Mouse (Mus musculus): ENCODE results near the gene Rngtt.
"Not testable (repeated sequence)": the region's sequence is repeated elsewhere in the genome, so short reads cannot be mapped to it uniquely, and the experiment has no call there.

The Rngtt gene

GRCm38 (mm10) chr4:33310840-33311437, 828 bp downstream of the Rngtt start:
- no peak for DNase-seq (ENCODE audit: low read depth, low spot score)

GRCm38 (mm10) chr4:33314150-33314549, 4.0 kb downstream of the Rngtt start:
- not testable (repeated sequence) for DNase-seq (ENCODE audit: low read depth, low spot score)

DNA sequence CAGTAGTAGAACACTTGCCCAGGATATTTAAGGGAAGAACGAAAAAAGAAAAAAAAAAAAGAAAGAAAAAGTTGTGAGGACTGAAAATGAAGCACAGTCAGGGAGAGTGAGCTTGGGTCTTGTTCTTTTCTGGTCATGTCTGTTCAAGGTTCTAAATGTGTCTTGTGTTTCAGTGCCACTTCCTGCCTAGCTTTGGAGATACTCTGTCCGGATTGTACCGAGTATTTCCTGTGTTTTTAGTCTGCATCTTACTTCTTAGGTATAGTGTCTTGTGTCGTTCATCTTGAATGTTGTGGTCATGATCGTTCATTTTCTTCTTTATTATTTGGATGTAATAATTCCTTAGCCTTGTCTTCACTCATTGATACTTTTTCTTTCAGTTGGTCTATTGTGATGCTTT, 5.7 kb downstream of the Rngtt start:
- no peak for DNase-seq (ENCODE audit: low read depth, low spot score)

GRCm38 (mm10) chr4:33331147-33331546, 21.0 kb downstream of the Rngtt start:
- no peak for DNase-seq (ENCODE audit: low read depth, low spot score)

- DNase-seq (ENCODE audit: low read depth, low spot score) = no peak
These were observed 22.9 kb downstream of the Rngtt start for GRCm38 (mm10) chr4:33332956-33333455.

- DNase-seq (ENCODE audit: low read depth, low spot score) = peak; percentile 11
These were observed 27.9 kb downstream of the Rngtt start for GRCm38 (mm10) chr4:33337999-33338398.

DNA sequence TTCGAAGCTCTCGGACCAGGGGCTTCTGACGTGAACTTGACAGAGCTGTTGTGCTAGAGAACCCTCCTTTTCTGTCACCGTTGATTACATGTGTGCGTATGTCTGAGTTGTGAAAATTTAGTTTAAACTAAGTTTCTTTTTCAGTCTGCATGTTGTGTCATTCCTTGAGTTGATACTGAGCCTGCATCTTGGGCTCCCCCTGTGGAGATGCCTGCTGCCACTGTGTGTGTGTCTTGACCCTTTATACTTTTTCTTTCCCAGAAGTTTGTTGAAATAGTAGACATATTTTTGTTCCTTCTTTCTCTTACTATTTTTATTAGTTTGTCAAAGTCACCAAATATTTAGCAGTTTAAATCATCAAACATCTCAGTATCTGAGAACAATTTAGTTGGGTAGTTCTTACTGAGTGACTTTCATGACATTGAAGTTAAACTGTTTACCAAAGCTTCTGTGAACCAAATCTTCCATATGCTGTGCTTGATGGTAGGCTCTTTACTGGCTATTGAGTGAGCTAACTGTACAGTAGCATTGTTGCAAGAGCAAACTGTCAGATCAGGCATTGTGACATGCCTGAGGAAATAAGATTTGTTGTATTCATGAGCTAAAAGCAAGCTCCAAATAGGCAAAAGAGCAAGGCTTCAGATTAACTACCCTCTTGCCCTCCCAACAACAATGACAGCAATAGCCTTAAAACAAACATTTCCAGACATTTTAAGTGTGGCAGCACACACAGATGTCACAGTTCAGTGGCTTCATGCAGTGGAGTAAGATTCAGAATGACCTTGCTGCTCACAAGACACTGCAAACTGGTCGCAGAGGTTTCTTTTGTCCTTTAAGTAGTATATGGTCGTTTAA, 33.0 kb downstream of the Rngtt start:
- no peak for DNase-seq (ENCODE audit: low read depth, low spot score)

- peak; percentile 1 for DNase-seq (ENCODE audit: low read depth, low spot score)
These were observed 33.6 kb downstream of the Rngtt start for GRCm38 (mm10) chr4:33343732-33344057.

- no peak for DNase-seq (ENCODE audit: low read depth, low spot score)
These were observed 53.3 kb downstream of the Rngtt start for GRCm38 (mm10) chr4:33363451-33363850.

DNA sequence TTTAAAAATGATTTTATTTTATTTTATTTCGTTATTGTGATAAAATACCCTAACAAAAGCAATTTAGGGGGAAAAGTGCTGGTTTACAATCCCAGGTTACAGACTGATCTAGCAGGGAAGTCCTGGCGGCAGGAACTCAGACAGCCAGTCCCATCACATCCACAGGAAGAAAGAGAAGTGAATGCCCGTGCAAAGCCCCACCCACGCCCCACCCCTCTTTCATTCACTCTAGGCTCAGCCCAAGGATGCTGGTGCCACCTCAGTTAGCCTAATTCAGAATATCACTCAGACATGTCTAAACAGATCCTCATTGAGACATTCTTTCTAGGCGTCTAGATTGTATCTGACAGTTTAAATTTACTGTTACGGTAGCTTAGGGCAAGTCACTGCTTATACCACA, 64.8 kb downstream of the Rngtt start:
- DNase-seq (ENCODE audit: low read depth, low spot score) = no peak

DNA sequence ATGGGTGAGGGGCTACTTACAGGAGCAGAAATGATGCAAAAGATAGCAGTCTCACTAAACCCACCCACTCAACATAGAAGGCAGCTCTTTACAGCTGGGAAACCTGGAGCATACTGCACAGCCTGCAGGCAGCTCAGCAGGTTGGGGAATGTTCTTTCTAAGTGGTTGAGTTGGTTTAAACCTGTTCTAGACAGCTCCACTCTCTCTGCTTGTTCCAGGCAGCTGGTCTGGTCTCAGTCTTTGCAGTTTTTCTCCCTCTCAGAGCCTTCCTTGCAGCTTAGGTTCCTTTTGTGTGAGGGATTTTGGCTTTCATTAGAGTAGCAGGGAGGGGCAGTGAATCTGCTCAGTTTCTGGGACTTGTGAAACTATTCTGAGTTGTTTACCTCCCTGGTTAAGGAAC, 67.5 kb downstream of the Rngtt start:
- DNase-seq (ENCODE audit: low read depth, low spot score) = no peak

- no peak for DNase-seq (ENCODE audit: low read depth, low spot score)
These were observed 68.8 kb downstream of the Rngtt start for GRCm38 (mm10) chr4:33378894-33379293.

GRCm38 (mm10) chr4:33388899-33389298, 78.8 kb downstream of the Rngtt start:
- no peak for DNase-seq (ENCODE audit: low read depth, low spot score)

GRCm38 (mm10) chr4:33390660-33391059, 80.5 kb downstream of the Rngtt start:
- DNase-seq (ENCODE audit: low read depth, low spot score) = no peak

DNA sequence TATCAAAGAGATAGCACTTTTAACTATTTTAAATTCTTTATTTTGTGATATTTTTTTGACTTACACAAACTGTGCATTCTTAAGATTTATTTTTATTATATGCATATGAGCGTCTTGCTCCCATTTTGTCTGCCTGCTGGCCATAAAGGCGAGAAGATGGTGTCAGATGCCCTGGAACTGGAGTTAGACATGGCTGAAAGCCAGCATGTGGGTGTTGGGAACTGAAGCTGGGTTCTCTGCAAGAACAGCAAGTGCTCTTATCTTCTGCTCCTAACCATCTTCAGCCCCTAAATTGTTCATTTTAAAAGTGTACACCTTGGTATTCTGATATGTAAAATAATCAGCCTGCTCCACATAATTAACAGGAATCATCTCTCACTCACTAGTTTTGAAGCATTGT, 83.3 kb downstream of the Rngtt start:
- DNase-seq (ENCODE audit: low read depth, low spot score) = no peak

GRCm38 (mm10) chr4:33396222-33397176, 86.4 kb downstream of the Rngtt start:
- peak; percentile 79 for DNase-seq (ENCODE audit: low read depth, low spot score)

GRCm38 (mm10) chr4:33405723-33406293, 95.7 kb downstream of the Rngtt start:
- no peak for DNase-seq (ENCODE audit: low read depth, low spot score)

- DNase-seq (ENCODE audit: low read depth, low spot score) = no peak
These were observed 103.7 kb downstream of the Rngtt start for GRCm38 (mm10) chr4:33413791-33414190.

DNA sequence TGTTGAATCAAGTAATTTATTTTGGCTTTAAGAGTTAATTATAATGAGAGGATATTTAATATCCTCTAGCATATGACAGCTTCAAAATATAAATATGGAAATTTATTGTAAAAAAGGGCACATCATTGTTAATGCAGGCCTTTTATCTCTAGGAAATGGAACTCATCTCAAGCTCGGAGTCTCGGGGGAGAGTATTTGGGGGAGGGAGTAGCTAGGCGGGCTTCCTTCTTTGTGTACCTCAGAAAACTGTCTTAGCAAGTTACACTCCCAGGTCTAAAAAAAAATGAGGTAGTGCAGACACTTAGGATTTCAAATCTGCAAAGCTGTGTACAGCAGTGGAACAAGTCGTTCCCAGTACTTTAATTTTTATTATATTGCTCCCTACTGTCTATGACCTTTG, 104.7 kb downstream of the Rngtt start:
- no peak for DNase-seq (ENCODE audit: low read depth, low spot score)

DNA sequence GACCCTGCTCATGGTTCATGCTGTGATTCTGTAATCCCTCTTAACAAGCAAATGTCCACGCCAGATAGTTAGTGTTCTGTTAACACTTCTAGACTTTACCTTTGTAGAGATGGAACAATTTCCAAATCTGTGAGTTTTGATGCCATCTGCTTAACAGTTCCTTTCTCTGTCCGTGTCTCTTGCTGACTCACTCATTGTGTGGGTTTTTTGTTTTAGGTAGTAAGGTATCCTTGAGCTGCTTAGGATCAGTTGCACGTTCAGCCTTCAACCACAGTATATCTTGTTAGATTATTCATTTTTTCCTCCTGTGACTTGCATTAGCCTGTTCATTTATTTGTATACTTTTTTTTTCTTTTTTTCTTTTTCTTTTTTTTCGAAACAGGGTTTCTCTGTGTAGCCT, 107.3 kb downstream of the Rngtt start:
- DNase-seq (ENCODE audit: low read depth, low spot score) = no peak

DNA sequence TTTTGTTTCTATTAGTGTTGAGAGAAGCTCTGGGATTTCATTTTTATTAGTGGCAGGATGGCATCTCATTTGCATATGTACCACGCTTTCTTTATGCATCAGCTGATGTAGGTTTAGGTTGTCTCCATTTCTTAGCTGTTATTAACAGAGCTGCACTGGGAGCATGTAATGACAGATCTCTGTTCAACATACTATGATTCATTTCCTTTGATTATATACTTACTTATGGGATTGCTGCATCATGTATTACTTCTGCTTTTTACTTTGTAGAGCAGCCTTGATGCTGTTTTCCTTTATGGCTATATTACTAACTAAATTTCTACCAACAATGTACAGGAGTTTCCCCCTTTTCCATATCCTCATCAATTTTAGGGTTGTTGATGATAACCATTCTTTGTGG, 109.5 kb downstream of the Rngtt start:
- DNase-seq (ENCODE audit: low read depth, low spot score) = no peak

GRCm38 (mm10) chr4:33428856-33429255, 118.7 kb downstream of the Rngtt start:
- DNase-seq (ENCODE audit: low read depth, low spot score) = no peak

Measured in embryo, embryonic 11.5 days (tissue).